ENCODE assay signal across 8 mouse cellular contexts in genomic region chr4:32373085-32373484, GRCm38 (mm10).
DNase-seq lines count a peak whose midpoint lies in the region; ATAC-seq and TF ChIP-seq lines count a peak whose summit lies in the region.

No protein-coding gene starts in this region.

- H3K36me3 ChIP-seq in kidney, postnatal 0 days (ENCODE audit: insufficient read depth, low read length): no peaks in the 10 kb centered on the region
- H3K36me3 ChIP-seq in neural tube, embryonic 13.5 days: no peaks in the 10 kb centered on the region

- no peak; the same call in 1 of the 2 replicates for ATAC-seq in kidney, postnatal 0 days (replicated peaks; ENCODE audit: low FRiP score, low read depth)
- ATAC-seq in neural tube, embryonic 13.5 days (ENCODE audit: low read depth): peak; percentile 37; the same call in 1 of the 2 replicates

- no peaks in the 10 kb centered on the region for H3K9me3 ChIP-seq in kidney, postnatal 0 days (replicated peaks; ENCODE audit: low read length)
- no peaks in the 10 kb centered on the region for H3K9me3 ChIP-seq in neural tube, embryonic 13.5 days

- no peak overlapping the region for H3K9ac ChIP-seq in kidney, postnatal 0 days (ENCODE audit: low read depth, low read length)
- H3K9ac ChIP-seq in neural tube, embryonic 13.5 days: peak overlapping the region; percentile 31

- DNase-seq in kidney, postnatal 0 days (ENCODE audit: low spot score): peak; percentile 74
- DNase-seq in kidney, postnatal 25 days: no peak
- DNase-seq in embryo, embryonic 11 days: peak; percentile 40
- peak; percentile 61 to 68 for DNase-seq in layer of hippocampus, adult 2 months (ENCODE audit: low spot score in 2 of 2)
- no peak for DNase-seq in thymus, adult 18-20 months
- DNase-seq in ovary, adult 18-20 months (ENCODE audit: low spot score): no peak
- no peak for DNase-seq in thymus, postnatal 10 days (ENCODE audit: low spot score in 2 of 2)

- no peak overlapping the region for H3K4me3 ChIP-seq in kidney, postnatal 0 days (replicated peaks; ENCODE audit: low read depth, low read length)
- H3K4me3 ChIP-seq in layer of hippocampus, adult 2 months: peak overlapping the region; percentile 19; the same call in 1 of the 2 replicates
- no peak overlapping the region for H3K4me3 ChIP-seq in neural tube, embryonic 13.5 days

- peak overlapping the region; percentile 15; the same call in 1 of the 2 replicates for H3K4me2 ChIP-seq in kidney, postnatal 0 days (ENCODE audit: low read length)
- peak overlapping the region; percentile 26; the same call in 1 of the 2 replicates for H3K4me2 ChIP-seq in neural tube, embryonic 13.5 days

- H3K27ac ChIP-seq in kidney, postnatal 0 days: no peak overlapping the region
- peak overlapping the region; percentile 68 for H3K27ac ChIP-seq in layer of hippocampus, adult 2 months
- H3K27ac ChIP-seq in neural tube, embryonic 13.5 days (replicated peaks): peak overlapping the region; percentile 70

- 43% methylated on average over 7 of the region's 7 CpGs for WGBS in kidney, postnatal 0 days
- WGBS in neural tube, embryonic 13.5 days: 32% methylated on average over 7 of the region's 7 CpGs

- H3K4me1 ChIP-seq in kidney, postnatal 0 days (replicated peaks; ENCODE audit: insufficient read depth, low read length): 0 out of 2 replicates have a peak, but pooled peaks cover 4% of the 10 kb centered on the region
- H3K4me1 ChIP-seq in neural tube, embryonic 13.5 days (replicated peaks): peaks cover 88% of the 10 kb centered on the region

- TF ChIP-seq CTCF in kidney, postnatal 0 days (IDR thresholded peaks at IDR 0.05; ENCODE audit: low read depth): no peak
- TF ChIP-seq CTCF in layer of hippocampus, adult 2 months (conservative IDR thresholded peaks at IDR 0.05): no peak

- H3K27me3 ChIP-seq in kidney, postnatal 0 days (ENCODE audit: insufficient read depth, low read length): no peaks in the 10 kb centered on the region
- H3K27me3 ChIP-seq in neural tube, embryonic 13.5 days: no peaks in the 10 kb centered on the region

Comparison
In these comparisons a context has a peak if more than half of its experiments do, and no peak if none do; other contexts are left out.
1. DNase-seq: peak in kidney, postnatal 0 days (single experiment), embryo, embryonic 11 days (single experiment) and layer of hippocampus, adult 2 months (2 of 2); none in kidney, postnatal 25 days (0 of 2), thymus, adult 18-20 months (0 of 2), ovary, adult 18-20 months (single experiment) and thymus, postnatal 10 days (0 of 2).